Mouse (Mus musculus) limb, embryonic 11.5 days (tissue): ENCODE measurements at regions not wholly inside any gene's neighbourhood (a gene's known extent, or its start where the extent isn't known, plus 50 kb on each side); places are given as distances from the start of the nearest gene placed in this dataset.

Source experiments
- ATAC-seq: fragments of 200-750 bp; cut with Nextera tagmentation; 2 replicates; pipeline ENCODE4 v1.8.0; 2017; ENCODE audit warnings: low read depth; ENCODE audit not compliant: insufficient number of reproducible peaks, low FRiP score, low TSS enrichment
- DNase-seq: peaks from one replicate; pipeline ENCODE4 v3.0.0-alpha.2; 2015; ENCODE audit warnings: low spot score
- H3K27ac ChIP-seq: fragments of 300-500 bp; sonication (generic); replicated peaks from 2 replicates; pipeline ENCODE4 v1.5.1; 2014; ENCODE audit warnings: low read depth, mild to moderate bottlenecking, low read length
- H3K27me3 ChIP-seq: fragments of 300-500 bp; sonication (generic); 2 replicates; pipeline ENCODE4 v1.6.1; 2014; ENCODE audit warnings: mild to moderate bottlenecking, low read length, mixed read lengths; ENCODE audit not compliant: control insufficient read depth, insufficient read depth
- H3K36me3 ChIP-seq: fragments of 300-500 bp; sonication (generic); 2 replicates; pipeline ENCODE4 v1.6.1; 2014; ENCODE audit warnings: mild to moderate bottlenecking, low read length, moderate library complexity, mixed read lengths; ENCODE audit not compliant: control insufficient read depth, insufficient read depth
- H3K4me1 ChIP-seq: fragments of 300-500 bp; sonication (generic); 2 replicates; pipeline ENCODE4 v1.6.1; 2014; ENCODE audit warnings: low read length, mixed read lengths; ENCODE audit not compliant: control insufficient read depth, insufficient read depth
- H3K4me2 ChIP-seq: fragments of 300-500 bp; sonication (generic); 2 replicates; pipeline ENCODE4 v1.6.1; 2014; ENCODE audit warnings: low read depth, mild to moderate bottlenecking, moderate library complexity; ENCODE audit not compliant: severe bottlenecking
- H3K4me3 ChIP-seq: fragments of 300-500 bp; sonication (generic); 2 replicates; pipeline ENCODE4 v1.5.1; 2014; ENCODE audit warnings: low read depth, low read length
- H3K9ac ChIP-seq: fragments of 300-500 bp; sonication (generic); 2 replicates; pipeline ENCODE4 v1.6.1; 2014; ENCODE audit warnings: mild to moderate bottlenecking, low read length
- H3K9me3 ChIP-seq: fragments of 300-500 bp; sonication (generic); 2 replicates; pipeline ENCODE4 v1.6.1; 2016; ENCODE audit warnings: low read length; ENCODE audit not compliant: control insufficient read depth
- WGBS: fragments of 180-500 bp; shearing (Covaris S2); extraction: QIAGEN DNeasy Blood & Tissue Kit; methylation state at CpG from one replicate; pipeline ENCODE4 v1.1.7; 2014; 5-methylcytosine and 5-hydroxymethylcytosine counted together

DNA sequence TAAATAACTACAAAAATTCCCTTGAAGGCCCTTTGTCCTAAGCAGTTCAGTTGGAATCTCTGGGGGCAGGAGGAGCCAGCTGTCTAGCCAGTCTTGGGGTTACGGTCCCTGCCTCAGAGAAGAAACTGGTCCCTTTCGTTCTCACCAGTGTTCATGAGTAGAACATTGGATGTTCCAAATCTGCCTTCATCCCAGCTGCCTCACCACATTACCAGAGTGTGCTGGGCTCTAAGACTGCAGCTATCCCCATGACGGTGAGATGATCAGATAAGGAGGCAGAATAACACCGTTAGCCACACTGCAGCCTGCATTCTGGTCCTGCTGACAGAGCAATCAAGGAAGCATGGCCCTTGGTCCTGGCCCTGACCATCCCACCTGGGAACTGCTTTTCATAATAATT is 279.3 kb downstream of the Qk start:
- no peak for DNase-seq
- ATAC-seq = no peak
- Histone ChIP-seq H3K4me1 (no peaks in the 10 kb centered on the region), H3K36me3 (no peaks in the 10 kb centered on the region), H3K4me2 (no peak overlapping the region), H3K27me3 (no peaks in the 10 kb centered on the region), H3K4me3 (no peak overlapping the region), H3K9me3 (no peaks in the 10 kb centered on the region), H3K9ac (no peak overlapping the region), H3K27ac (no peak overlapping the region)
- 56% methylated on average over 4 of the region's 4 CpGs for WGBS

GRCm38 (mm10) chr17:10037799-10038445 is 281.7 kb downstream of the Qk start:
- DNase-seq (no peak), ATAC-seq (no peak)
- Histone ChIP-seq H3K36me3 (no peaks in the 10 kb centered on the region), H3K27me3 (no peaks in the 10 kb centered on the region), H3K4me1 (no peaks in the 10 kb centered on the region), H3K27ac (no peak overlapping the region), H3K9me3 (no peaks in the 10 kb centered on the region), H3K4me2 (no peak overlapping the region), H3K4me3 (no peak overlapping the region), H3K9ac (no peak overlapping the region)
- 49% methylated on average over 14 of the region's 14 CpGs for WGBS

DNA sequence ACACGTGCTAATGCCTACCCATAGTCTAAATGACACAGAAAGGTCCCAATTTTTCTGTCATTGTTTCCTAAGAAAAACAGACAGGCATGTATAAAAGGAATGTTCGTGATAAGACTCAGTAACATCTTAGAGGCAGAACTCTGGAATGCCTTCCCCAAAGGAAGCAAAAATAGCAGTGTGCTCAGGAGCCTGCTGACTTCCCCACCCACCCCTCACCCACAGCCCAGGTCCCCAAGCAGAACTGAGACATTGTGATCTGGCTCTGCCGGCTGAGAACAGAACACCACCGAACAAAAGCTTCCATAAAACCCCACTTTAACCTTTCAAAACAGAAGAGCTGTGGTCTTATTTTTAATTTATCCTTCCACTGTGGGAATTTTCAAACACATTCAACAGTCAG is 286.1 kb downstream of the Qk start:
- Histone ChIP-seq H3K4me2 (no peak overlapping the region), H3K9me3 (no peaks in the 10 kb centered on the region), H3K9ac (no peak overlapping the region), H3K4me1 (no peaks in the 10 kb centered on the region), H3K36me3 (no peaks in the 10 kb centered on the region), H3K4me3 (no peak overlapping the region), H3K27ac (no peak overlapping the region), H3K27me3 (no peaks in the 10 kb centered on the region)
- DNase-seq (no peak), ATAC-seq (no peak)
- 85% methylated on average over 4 of the region's 4 CpGs for WGBS

GRCm38 (mm10) chr17:10031033-10031432 is 288.6 kb downstream of the Qk start:
- Histone ChIP-seq H3K9ac (no peak overlapping the region), H3K27me3 (no peaks in the 10 kb centered on the region), H3K27ac (no peak overlapping the region), H3K9me3 (no peaks in the 10 kb centered on the region), H3K4me1 (no peaks in the 10 kb centered on the region), H3K36me3 (no peaks in the 10 kb centered on the region), H3K4me2 (no peak overlapping the region), H3K4me3 (no peak overlapping the region)
- no peak for ATAC-seq
- 83% methylated on average over 3 of the region's 3 CpGs for WGBS
- DNase-seq = no peak

DNA sequence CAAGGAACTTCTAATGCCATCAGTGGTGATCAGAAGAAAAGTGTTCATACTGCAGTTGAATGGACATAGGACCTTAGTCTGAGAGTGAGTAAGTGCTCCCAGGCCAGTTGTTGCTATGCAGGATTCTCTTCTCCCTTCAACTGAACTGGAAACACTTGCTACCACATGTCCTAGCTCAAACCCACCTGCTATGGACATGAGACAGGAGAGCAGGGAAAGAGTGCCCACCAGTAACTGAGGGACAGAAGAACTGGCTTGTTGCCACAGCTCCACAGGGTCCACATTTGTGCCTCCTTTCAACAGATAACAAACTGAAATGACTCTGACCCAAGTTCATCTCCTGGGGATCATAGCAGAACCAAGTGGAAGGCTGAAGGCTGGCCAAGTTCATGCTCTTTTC is 292.9 kb downstream of the Qk start:
- Histone ChIP-seq H3K27me3 (no peaks in the 10 kb centered on the region), H3K9me3 (no peaks in the 10 kb centered on the region), H3K36me3 (no peaks in the 10 kb centered on the region), H3K9ac (no peak overlapping the region), H3K4me1 (no peaks in the 10 kb centered on the region), H3K27ac (no peak overlapping the region), H3K4me3 (no peak overlapping the region), H3K4me2 (no peak overlapping the region)
- DNase-seq (no peak), ATAC-seq (no peak)

DNA sequence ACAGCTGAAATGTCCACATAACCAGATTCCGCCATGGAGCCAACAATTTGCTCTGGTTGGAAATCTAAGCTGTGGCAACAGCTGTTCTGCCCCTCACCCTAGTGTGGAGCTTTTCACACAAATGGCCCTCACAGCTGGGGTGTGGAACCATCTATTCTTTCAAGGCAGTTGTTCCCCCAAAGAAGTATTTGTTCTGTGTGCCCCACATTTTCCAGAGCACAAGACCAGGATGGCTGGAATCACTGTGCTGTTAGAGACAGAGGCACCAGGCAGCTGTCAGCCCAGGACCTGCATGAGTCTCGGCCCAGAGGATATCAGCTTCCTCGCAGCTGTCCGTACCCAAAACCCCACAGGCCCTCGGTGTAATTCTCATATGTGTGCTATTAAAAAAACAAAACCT is 294.4 kb downstream of the Qk start:
- no peak for ATAC-seq
- no peak for DNase-seq

DNA sequence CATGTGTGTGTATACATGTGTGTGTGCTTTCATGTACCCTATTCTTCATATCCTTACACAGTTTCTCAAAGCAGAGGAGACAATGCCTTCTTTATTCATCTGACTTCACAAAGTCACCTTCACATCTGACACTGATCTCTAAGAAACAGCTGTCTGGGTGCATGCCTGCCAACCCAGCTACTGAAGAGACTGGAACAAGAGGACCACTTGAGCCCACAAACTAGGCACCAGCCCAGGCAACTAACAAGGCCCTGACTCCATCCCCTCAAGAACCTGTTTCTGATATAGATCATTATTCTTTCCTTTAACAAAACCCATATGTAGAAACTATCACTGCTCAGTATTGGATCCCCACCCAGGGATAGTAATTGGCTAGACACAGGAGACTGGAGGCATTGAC is 295.3 kb downstream of the Qk start:
- H3K27me3 ChIP-seq = no peaks in the 10 kb centered on the region
- ATAC-seq (no peak), DNase-seq (no peak)
- H3K9me3 ChIP-seq = no peaks in the 10 kb centered on the region
- H3K4me1 ChIP-seq = no peaks in the 10 kb centered on the region
- no peak overlapping the region for H3K4me3 ChIP-seq
- no peak overlapping the region for H3K4me2 ChIP-seq
- H3K36me3 ChIP-seq = no peaks in the 10 kb centered on the region
- H3K9ac ChIP-seq = no peak overlapping the region
- H3K27ac ChIP-seq = no peak overlapping the region

More for the DNA sequence above, 294.4 kb downstream of the Qk start:
- Histone ChIP-seq H3K27ac (no peak overlapping the region), H3K36me3 (no peaks in the 10 kb centered on the region), H3K9me3 (no peaks in the 10 kb centered on the region), H3K4me2 (no peak overlapping the region), H3K4me3 (no peak overlapping the region), H3K4me1 (no peaks in the 10 kb centered on the region), H3K27me3 (no peaks in the 10 kb centered on the region), H3K9ac (no peak overlapping the region)
- WGBS = 83% methylated on average over 5 of the region's 5 CpGs

- H3K36me3 ChIP-seq = no peaks in the 10 kb centered on the region
- H3K27me3 ChIP-seq = no peaks in the 10 kb centered on the region
- DNase-seq (no peak), ATAC-seq (no peak)
- no peak overlapping the region for H3K4me2 ChIP-seq
- H3K9ac ChIP-seq = no peak overlapping the region
- H3K4me3 ChIP-seq = no peak overlapping the region
- H3K27ac ChIP-seq = no peak overlapping the region
- H3K4me1 ChIP-seq = no peaks in the 10 kb centered on the region
- no peaks in the 10 kb centered on the region for H3K9me3 ChIP-seq
- 55% methylated on average over 3 of the region's 3 CpGs for WGBS
These were observed 307.5 kb downstream of the Qk start for GRCm38 (mm10) chr17:10012161-10012560.

DNA sequence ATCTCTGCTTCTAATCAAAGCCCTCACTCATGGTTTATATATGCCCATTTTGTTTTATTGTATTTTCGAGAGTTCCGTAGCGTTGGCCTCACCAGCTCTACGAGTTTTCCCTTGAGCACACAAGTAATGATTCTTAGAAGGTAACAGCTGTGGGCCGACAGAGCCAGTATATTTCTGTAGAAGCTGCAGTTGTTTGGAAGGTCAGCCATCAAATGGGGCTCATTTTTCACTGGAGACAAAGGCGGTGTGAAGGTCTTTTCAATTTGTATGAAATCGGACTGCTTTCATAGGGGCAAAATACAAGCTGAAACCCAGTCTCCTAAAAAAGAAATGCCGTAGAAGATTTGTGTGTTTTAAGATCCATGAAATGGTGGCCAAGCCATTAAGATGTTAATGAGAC is 307.9 kb downstream of the Qk start:
- no peaks in the 10 kb centered on the region for H3K9me3 ChIP-seq
- H3K27ac ChIP-seq = no peak overlapping the region
- no peaks in the 10 kb centered on the region for H3K36me3 ChIP-seq
- 70% methylated on average over 8 of the region's 8 CpGs for WGBS
- H3K4me1 ChIP-seq = no peaks in the 10 kb centered on the region
- no peak overlapping the region for H3K9ac ChIP-seq
- H3K4me3 ChIP-seq = no peak overlapping the region
- ATAC-seq = no peak
- H3K27me3 ChIP-seq = no peaks in the 10 kb centered on the region
- H3K4me2 ChIP-seq = no peak overlapping the region
- DNase-seq = no peak
